Mouse (Mus musculus) megakaryocyte-erythroid progenitor cell, adult 5-6 weeks (primary cell): ENCODE measurements at regions not wholly inside any gene's neighbourhood (a gene's known extent, or its start where the extent isn't known, plus 50 kb on each side); places are given as distances from the start of the nearest gene placed in this dataset.

Experiments used
- ATAC-seq: replicated peaks from 2 replicates; pipeline ENCODE4 v1.8.0; 2016; ENCODE audit warnings: mild to moderate bottlenecking, inconsistent platforms; ENCODE audit not compliant: severe bottlenecking, poor library complexity, low FRiP score, low TSS enrichment

GRCm38 (mm10) chr10:44846765-44847164 lies 220.2 kb upstream of the Prep start:
- no peak for ATAC-seq

DNA sequence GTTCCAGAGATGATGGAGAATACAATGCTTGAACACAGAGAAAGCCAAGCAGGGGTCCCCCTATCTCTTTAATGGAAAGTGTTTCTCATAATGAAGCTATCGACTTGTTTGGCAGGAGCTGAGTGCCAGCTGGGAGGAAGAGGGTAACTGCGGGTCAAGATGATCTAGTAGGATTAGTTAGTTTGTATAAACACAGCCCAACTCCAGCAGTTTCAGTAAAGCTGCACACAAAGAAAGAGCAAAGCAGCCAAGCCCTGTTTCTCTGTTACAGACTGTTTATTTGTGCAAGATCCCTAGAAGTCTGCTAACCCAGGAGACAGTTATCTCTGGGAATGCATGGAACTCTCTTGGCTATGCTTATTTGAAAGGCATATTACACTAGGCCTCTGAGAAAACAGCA lies 220.9 kb upstream of the Prep start:
- ATAC-seq = no peak

DNA sequence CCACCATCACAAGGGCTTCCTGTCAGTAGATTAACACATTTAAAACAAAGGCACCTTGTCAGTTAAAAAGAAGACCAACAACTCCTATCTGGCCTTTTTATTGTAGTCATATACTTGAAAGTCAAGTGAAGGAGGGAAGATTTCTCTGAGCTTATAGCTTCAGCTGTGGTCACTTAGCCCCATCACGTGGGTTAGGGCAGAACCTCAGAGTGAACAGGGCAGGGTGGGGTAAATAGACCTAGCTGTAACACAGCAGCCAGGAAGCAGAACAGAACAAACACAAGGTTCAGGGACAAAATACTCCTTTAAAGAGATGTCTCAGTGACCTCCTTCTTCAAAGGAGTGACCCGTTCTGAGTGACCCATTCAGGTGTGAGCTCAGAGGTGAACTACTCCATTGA lies 226.6 kb upstream of the Prep start:
- ATAC-seq = no peak

DNA sequence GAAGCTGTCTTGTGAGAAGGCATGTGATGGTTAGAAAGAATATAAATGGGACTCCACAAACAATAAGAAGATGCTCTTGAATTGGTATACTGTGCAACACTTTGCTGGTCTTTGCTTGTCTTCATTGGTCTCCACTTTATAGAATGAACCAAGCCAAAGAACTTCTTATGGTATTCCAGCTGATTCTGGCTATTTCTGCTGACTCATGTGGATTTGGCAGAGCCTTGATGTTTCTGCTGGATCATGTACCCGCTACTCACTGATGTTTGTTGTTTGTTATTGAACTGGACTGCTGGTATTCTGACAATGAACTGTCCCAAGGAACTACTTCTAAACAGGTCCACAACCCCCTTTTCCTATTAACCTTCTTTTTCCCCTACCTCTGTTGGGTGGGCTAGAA lies 234.5 kb upstream of the Prep start:
- no peak for ATAC-seq

DNA sequence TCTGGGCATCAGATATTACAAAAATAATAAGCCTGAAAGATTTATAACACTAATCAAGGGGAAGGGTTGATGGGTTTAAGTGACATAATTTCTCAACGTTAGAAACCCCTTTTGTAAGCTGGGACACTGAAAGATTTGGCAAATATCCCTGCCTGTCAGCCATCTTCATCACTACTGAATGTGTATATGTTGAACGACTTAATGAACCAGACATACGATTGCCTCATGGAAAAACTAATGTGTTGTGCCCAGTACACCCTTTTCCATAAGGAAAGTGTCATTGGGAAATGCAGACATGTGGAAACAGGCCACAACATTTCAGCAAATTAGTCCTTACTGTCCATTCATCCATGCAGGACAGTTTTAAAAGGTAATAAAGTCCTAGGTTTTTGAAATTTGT lies 240.7 kb upstream of the Prep start:
- ATAC-seq = no peak

DNA sequence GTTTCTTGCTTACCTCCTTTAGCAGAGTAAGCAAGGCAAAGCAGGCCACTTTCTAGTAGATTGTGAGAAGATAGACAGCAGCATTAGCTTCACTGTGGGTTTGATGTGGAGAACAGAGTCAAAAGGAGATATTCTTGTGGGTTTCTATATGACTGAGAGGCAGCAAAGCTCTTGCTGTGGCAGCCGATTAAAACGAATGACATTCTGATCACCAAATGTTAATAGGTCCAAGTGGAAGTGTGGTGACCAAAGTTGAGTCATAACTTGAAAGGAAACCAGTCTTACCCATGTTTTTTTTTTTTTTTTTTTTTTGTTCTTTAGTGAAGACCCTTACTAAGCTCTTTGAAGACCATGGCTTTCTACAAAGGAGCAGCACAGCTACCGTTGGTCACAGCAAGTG lies 245.3 kb upstream of the Prep start:
- no peak for ATAC-seq

DNA sequence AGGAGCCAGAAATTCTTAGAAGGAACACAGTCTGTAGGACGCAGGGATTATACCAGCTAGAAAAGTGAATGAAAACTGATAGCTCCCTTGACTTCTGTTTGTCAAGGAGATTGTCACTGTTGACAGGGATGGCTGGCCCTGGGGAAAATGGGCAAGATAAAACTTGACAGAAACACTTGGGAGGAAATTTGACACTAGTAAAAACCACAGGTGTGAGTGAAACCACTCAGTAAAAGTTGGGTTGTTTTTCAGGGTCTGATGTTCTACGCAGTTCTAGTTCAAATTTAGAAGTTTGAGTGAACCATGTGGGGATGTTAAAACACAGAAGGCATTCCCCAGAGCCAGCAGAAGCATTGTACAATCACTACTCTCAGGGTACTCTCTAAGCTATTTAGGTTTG lies 246.6 kb upstream of the Prep start:
- ATAC-seq = no peak

GRCm38 (mm10) chr10:44819361-44819760 lies 247.6 kb upstream of the Prep start:
- ATAC-seq = no peak

- no peak for ATAC-seq
Observed at GRCm38 (mm10) chr10:44818615-44819014, 248.4 kb upstream of the Prep start.

DNA sequence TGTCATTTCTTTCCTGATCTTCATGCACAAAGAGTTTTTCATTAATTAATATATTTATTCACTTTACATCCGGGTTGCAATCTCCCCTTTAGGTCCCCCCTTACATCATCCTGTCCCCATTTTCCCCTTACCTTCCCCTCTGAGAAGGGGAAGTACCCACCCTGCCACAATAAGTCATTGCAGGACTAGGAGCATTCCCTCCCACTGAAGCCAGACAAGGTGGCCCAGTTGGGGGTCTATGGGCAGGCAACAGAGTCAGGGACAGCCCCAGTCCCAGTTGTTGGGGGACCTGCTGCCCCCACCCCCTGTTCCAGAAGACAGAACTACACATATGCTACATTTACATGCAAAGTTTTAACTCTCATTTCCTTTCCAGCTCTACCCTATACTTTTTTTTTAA lies 267.9 kb upstream of the Prdm1 start:
- ATAC-seq = no peak

DNA sequence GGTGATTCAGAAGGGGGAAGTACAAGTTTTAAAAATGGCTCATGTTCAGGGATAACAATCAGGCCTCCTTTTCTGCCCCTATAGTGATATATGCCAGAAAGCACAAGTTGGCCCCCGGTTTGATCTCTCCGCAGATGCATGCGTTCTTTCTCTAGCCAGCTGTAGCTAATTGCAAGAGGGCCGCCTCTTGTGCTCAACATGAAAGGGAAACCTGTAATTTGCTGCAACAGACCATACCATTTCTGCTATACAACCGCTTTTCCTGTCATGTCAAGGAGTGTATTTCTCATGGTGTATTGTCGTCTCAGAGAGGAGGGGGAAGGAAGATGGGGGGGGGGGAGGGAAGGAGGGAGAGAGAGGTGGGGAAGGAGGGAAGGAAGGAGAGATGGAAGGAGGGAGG lies 257.1 kb upstream of the Prdm1 start:
- ATAC-seq = no peak

DNA sequence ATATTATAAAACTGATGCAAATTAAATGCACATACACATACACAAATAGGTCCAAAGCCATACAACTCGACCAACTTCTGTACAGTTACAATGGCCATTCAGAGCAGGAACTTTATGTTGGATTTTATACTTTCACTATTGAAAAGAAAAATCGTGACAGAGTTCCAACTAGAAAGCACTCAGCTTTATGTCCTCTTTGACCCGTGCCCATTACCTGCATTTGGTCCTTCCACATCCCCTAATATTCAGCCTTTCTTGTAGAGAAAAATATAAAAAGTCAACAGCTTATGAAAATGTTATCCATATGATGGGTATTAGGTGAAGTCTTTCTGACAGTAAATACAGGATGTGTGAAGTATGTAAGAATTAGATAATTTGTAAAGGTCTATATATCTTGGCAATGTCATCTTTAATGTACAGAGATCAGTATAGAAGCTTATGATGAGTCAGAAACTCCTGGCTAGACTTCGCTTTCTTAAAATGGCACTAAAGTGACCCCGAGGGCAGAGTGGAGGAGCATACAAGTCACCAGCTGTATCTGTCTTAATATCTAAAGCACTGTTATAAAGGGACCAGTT lies 252.2 kb upstream of the Prdm1 start:
- no peak for ATAC-seq

- ATAC-seq = peak; percentile 95
Observed at GRCm38 (mm10) chr10:44779568-44780207, 251.4 kb upstream of the Prdm1 start.

DNA sequence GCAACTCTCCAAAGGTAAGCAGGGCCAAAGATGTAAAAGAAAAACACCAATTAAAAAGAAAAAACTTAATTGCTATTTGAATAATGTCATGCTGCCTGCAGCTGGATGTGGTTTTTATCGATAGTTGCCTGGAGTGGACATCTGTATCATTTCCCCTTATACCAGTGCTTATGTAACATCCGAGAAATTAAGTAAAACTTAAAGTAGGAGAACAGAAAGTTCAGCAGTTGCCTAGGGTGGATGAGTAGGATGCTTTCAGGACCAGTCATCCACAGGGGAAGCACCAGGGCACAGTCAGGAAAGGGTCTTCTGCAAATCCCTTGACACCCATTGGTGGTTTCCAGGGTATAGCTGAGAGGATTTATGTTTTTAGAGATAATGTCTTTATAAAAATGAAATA lies 248.9 kb upstream of the Prdm1 start:
- no peak for ATAC-seq

GRCm38 (mm10) chr10:44776175-44776574 lies 247.9 kb upstream of the Prdm1 start:
- ATAC-seq = no peak

- ATAC-seq = no peak
Observed at GRCm38 (mm10) chr10:44765527-44765926, 237.2 kb upstream of the Prdm1 start.

- ATAC-seq = no peak
Observed at GRCm38 (mm10) chr10:44763102-44763501, 234.8 kb upstream of the Prdm1 start.

GRCm38 (mm10) chr10:44762068-44762467 lies 233.8 kb upstream of the Prdm1 start:
- ATAC-seq = peak; percentile 95

DNA sequence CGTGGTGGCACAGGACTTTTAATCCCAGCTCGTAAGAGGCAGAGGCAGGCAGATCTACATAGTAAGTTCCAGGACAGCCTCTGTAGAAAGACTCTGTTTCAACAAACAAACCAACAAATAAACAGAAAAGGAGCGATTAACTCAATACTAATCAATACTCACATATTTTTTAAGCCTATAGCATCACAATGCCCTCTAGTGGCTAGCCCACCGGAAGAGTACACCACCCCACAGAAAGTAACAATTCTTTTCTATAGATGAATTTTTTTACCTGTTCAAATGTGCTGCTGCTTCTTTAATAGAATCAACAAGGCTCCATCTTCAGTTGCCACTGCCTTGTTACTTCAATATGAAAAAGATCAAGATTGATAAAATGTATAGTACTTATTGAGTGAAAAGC lies 233.0 kb upstream of the Prdm1 start:
- 0 out of 2 replicates have a peak, but pooled peaks have one; percentile 4 for ATAC-seq

GRCm38 (mm10) chr10:44755355-44755957 lies 227.2 kb upstream of the Prdm1 start:
- peak; percentile 71 for ATAC-seq

DNA sequence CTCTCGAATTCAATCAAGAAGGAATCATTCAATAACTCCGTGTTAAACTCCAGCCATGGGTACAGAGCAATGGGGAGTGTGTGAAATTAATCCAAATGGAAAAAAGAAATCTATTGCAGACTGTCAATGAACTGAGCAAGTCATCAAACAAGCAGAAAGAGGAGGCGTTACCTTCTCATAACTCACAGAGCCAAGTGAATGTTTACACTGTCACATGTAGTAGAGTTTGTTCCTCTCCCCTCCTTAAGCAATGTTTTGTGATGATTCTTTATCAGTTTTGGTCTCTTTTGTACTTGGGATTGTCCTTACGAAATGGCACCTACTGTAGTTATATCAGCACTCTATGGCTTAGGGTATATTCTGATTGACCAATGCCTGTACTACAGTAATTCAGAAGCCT lies 226.6 kb upstream of the Prdm1 start:
- ATAC-seq = no peak; the same call in 1 of the 2 replicates
